Mouse (Mus musculus) hindbrain, embryonic 14.5 days (tissue): ENCODE data around the gene Dnah2. TPM values are rescaled to one million over a fixed set of nuclear protein-coding genes. Genes with fewer than 3 reads are reported as not detected.

Experiments
- ATAC-seq: fragments of 200-750 bp; cut with Nextera tagmentation; 2 replicates; pipeline ENCODE4 v1.8.0; 2017; ENCODE audit warnings: moderate number of reproducible peaks, mild to moderate bottlenecking, moderate TSS enrichment, moderate library complexity; ENCODE audit not compliant: low FRiP score
- DNase-seq: peaks from one replicate; pipeline ENCODE4 v3.0.0-alpha.2; 2015; ENCODE audit warnings: low spot score
- H3K27ac ChIP-seq: fragments of 300-500 bp; sonication (generic); 2 replicates; pipeline ENCODE4 v1.5.1; 2014; ENCODE audit warnings: mild to moderate bottlenecking, moderate library complexity
- H3K27me3 ChIP-seq: fragments of 300-500 bp; sonication (generic); 2 replicates; pipeline ENCODE4 v1.6.1; 2014; ENCODE audit warnings: mild to moderate bottlenecking, low read length, mixed read lengths; ENCODE audit not compliant: control insufficient read depth, insufficient read depth
- H3K36me3 ChIP-seq: fragments of 300-500 bp; sonication (generic); replicated peaks from 2 replicates; pipeline ENCODE4 v1.6.1; 2014; ENCODE audit not compliant: control insufficient read depth, insufficient read depth
- H3K4me1 ChIP-seq: fragments of 300-500 bp; sonication (generic); replicated peaks from 2 replicates; pipeline ENCODE4 v1.6.1; 2014; ENCODE audit warnings: antibody characterized with exemption, low read length, mixed read lengths; ENCODE audit not compliant: control insufficient read depth, insufficient read depth
- H3K4me2 ChIP-seq: fragments of 300-500 bp; sonication (generic); replicated peaks from 2 replicates; pipeline ENCODE4 v1.6.1; 2014; ENCODE audit warnings: mild to moderate bottlenecking, moderate library complexity
- H3K4me3 ChIP-seq: fragments of 300-500 bp; sonication (generic); replicated peaks from 2 replicates; pipeline ENCODE4 v1.5.1; 2014; ENCODE audit warnings: mild to moderate bottlenecking, low read length
- H3K9ac ChIP-seq: fragments of 300-500 bp; sonication (generic); 2 replicates; pipeline ENCODE4 v1.6.1; 2014
- H3K9me3 ChIP-seq: fragments of 300-500 bp; sonication (generic); 2 replicates; pipeline ENCODE4 v1.6.1; 2016; ENCODE audit warnings: low read length; ENCODE audit not compliant: control insufficient read depth
- WGBS: fragments of 180-500 bp; shearing (Covaris S2); extraction: QIAGEN DNeasy Blood & Tissue Kit; methylation state at CpG from one replicate; pipeline ENCODE4 v1.1.7; 2014; 5-methylcytosine and 5-hydroxymethylcytosine counted together
- polyA plus RNA-seq: library from polyadenylated mRNA; unstranded; fragments of >200 nt; fragmentation: Nextera tagmentation; extraction: Ambion mirVana; gene quantifications from 2 replicates; pipeline ENCODE4 v1.2.1, GENCODE M21; 2014

Gene Dnah2
- polyA plus RNA-seq, 1 experiment from 2014 or later: 4.9 TPM

GRCm38 (mm10) chr11:69557381-69557958 is 8.6 kb upstream of the Dnah2 start:
- Histone ChIP-seq H3K4me2 (peak overlapping the region; percentile 65), H3K4me3 (peak overlapping the region; percentile 73), H3K27me3 (no peaks in the 10 kb centered on the region), H3K4me1 (peaks cover 68% of the 10 kb centered on the region), H3K9ac (peak overlapping the region; percentile 93), H3K27ac (peak overlapping the region; percentile 72), H3K36me3 (peaks cover 13% of the 10 kb centered on the region), H3K9me3 (no peaks in the 10 kb centered on the region)
- 5% methylated on average over 14 of the region's 14 CpGs for WGBS
- DNase-seq (peak; percentile 81), ATAC-seq (no peak)

- no peak overlapping the region for H3K9ac ChIP-seq
- no peak overlapping the region for H3K4me3 ChIP-seq
- ATAC-seq (no peak), DNase-seq (no peak)
- no peak overlapping the region for H3K4me2 ChIP-seq
- H3K27me3 ChIP-seq: no peaks in the 10 kb centered on the region
- peaks cover 60% of the 10 kb centered on the region for H3K4me1 ChIP-seq
- 0 out of 2 replicates have a peak overlapping the region, but pooled peaks have one; percentile 94 for H3K27ac ChIP-seq
- peaks cover 8% of the 10 kb centered on the region; the same call in 1 of the 2 replicates for H3K36me3 ChIP-seq
- 85% methylated on average over 5 of the region's 5 CpGs for WGBS
- no peaks in the 10 kb centered on the region for H3K9me3 ChIP-seq
Observed at GRCm38 (mm10) chr11:69554539-69555140, 5.7 kb upstream of the Dnah2 start.

- Histone ChIP-seq H3K36me3 (peaks cover 8% of the 10 kb centered on the region; the same call in 1 of the 2 replicates), H3K9ac (peak overlapping the region; percentile 44), H3K4me2 (peak overlapping the region; percentile 42), H3K4me3 (no peak overlapping the region), H3K27ac (peak overlapping the region; percentile 94), H3K27me3 (no peaks in the 10 kb centered on the region), H3K9me3 (no peaks in the 10 kb centered on the region), H3K4me1 (peaks cover 63% of the 10 kb centered on the region)
- no peak for DNase-seq
- WGBS: 14% methylated on average over 2 of the region's 2 CpGs
- ATAC-seq: peak; percentile 3; the same call in 1 of the 2 replicates
Observed at GRCm38 (mm10) chr11:69553341-69553721, 4.4 kb upstream of the Dnah2 start.

GRCm38 (mm10) chr11:69552622-69553340 is 3.9 kb upstream of the Dnah2 start:
- H3K9ac ChIP-seq: peak overlapping the region; percentile 44
- peaks cover 63% of the 10 kb centered on the region for H3K4me1 ChIP-seq
- H3K4me3 ChIP-seq: no peak overlapping the region
- ATAC-seq (peak; percentile 84), DNase-seq (peak; percentile 84)
- no peaks in the 10 kb centered on the region for H3K27me3 ChIP-seq
- WGBS: 5% methylated on average over 14 of the region's 14 CpGs
- peaks cover 8% of the 10 kb centered on the region; the same call in 1 of the 2 replicates for H3K36me3 ChIP-seq
- peak overlapping the region; percentile 94 for H3K27ac ChIP-seq
- H3K9me3 ChIP-seq: no peaks in the 10 kb centered on the region
- H3K4me2 ChIP-seq: peak overlapping the region; percentile 42

GRCm38 (mm10) chr11:69551310-69551709 is 2.4 kb upstream of the Dnah2 start:
- peaks cover 57% of the 10 kb centered on the region for H3K4me1 ChIP-seq

GRCm38 (mm10) chr11:69547071-69547470 is 1.8 kb downstream of the Dnah2 start:
- DNase-seq: no peak

More at GRCm38 (mm10) chr11:69551310-69551709, 2.4 kb upstream of the Dnah2 start:
- Histone ChIP-seq H3K36me3 (peaks cover 8% of the 10 kb centered on the region; the same call in 1 of the 2 replicates), H3K27me3 (no peaks in the 10 kb centered on the region), H3K4me3 (no peak overlapping the region), H3K9me3 (no peaks in the 10 kb centered on the region), H3K27ac (no peak overlapping the region; the same call in 1 of the 2 replicates), H3K4me2 (no peak overlapping the region), H3K9ac (no peak overlapping the region)
- DNase-seq: no peak
- ATAC-seq: no peak
- 46% methylated on average over 4 of the region's 4 CpGs for WGBS

GRCm38 (mm10) chr11:69546423-69547053 is 2.4 kb downstream of the Dnah2 start:
- H3K27me3 ChIP-seq: no peaks in the 10 kb centered on the region
- peak overlapping the region; percentile 42 for H3K4me3 ChIP-seq
- DNase-seq: peak; percentile 83
- under 1% methylated on average over 44 of the region's 44 CpGs for WGBS
- ATAC-seq: peak; percentile 64
- peak overlapping the region; percentile 93 for H3K27ac ChIP-seq
- no peaks in the 10 kb centered on the region for H3K9me3 ChIP-seq
- H3K36me3 ChIP-seq: no peaks in the 10 kb centered on the region
- peak overlapping the region; percentile 86 for H3K4me2 ChIP-seq
- H3K9ac ChIP-seq: peak overlapping the region; percentile 63
- peaks cover 50% of the 10 kb centered on the region for H3K4me1 ChIP-seq

More at GRCm38 (mm10) chr11:69547071-69547470, 1.8 kb downstream of the Dnah2 start:
- H3K27ac ChIP-seq: peak overlapping the region; percentile 93
- H3K27me3 ChIP-seq: no peaks in the 10 kb centered on the region
- peak overlapping the region; percentile 63 for H3K9ac ChIP-seq
- 4% methylated on average over 15 of the region's 15 CpGs for WGBS
- peak; percentile 22; the same call in 1 of the 2 replicates for ATAC-seq
- peak overlapping the region; percentile 42 for H3K4me3 ChIP-seq
- no peaks in the 10 kb centered on the region for H3K36me3 ChIP-seq
- H3K4me1 ChIP-seq: peaks cover 52% of the 10 kb centered on the region
- peak overlapping the region; percentile 86 for H3K4me2 ChIP-seq
- H3K9me3 ChIP-seq: no peaks in the 10 kb centered on the region

GRCm38 (mm10) chr11:69545957-69546356 is 3.0 kb downstream of the Dnah2 start:
- ATAC-seq (peak; percentile 26; the same call in 1 of the 2 replicates), DNase-seq (no peak)
- Histone ChIP-seq H3K36me3 (no peaks in the 10 kb centered on the region), H3K4me1 (peaks cover 50% of the 10 kb centered on the region), H3K9me3 (no peaks in the 10 kb centered on the region), H3K4me2 (peak overlapping the region; percentile 86), H3K9ac (peak overlapping the region; percentile 63), H3K27me3 (no peaks in the 10 kb centered on the region), H3K27ac (peak overlapping the region; percentile 93), H3K4me3 (peak overlapping the region; percentile 42)
- 8% methylated on average over 7 of the region's 7 CpGs for WGBS
